14 mouse cellular contexts compared by ENCODE assay signal in the genomic region with DNA sequence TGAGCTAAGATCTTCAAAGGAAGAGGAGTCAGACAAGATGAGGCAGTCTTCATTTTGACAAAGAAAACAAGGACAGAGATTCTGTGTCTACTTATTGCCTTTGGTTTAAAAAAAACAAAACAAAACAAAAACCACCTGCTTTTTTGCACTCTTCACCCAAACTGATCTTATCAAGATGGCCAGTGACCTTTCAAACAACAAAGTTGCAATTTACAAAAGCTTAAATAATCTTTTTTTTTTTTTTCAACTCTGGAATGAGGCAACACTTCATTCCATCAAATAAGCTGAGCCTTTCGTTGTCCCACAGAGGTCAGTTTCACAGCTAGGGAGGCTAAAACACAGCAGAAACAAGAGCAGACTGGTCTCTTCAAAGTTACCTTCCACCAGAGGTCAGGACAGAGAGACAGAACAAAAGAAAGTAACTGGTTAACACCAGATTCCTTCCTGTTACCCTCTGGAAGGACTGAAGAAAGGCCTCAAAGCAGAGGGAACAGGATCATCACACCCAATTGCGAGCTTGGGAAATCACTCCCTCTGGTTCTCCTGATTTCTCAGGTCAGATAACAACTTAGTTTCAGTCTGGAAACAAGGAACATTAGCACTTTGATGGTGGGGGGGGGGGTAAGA.
"Had no signal": no experiment of that assay in that cellular context is flagged by ENCODE, and none has a peak within 500 bp of the region (broad histone marks: within the 10 kb centered on the region; RNA-seq: fewer than 3 reads in every experiment).

No protein-coding gene starts in this region.

- H3K4me3 ChIP-seq: intestine, embryonic 15.5 days; kidney, embryonic 15.5 days; left cerebral cortex, adult 2 months; limb, embryonic 10.5 days; myocyte; neural tube, embryonic 15.5 days had no signal

- H3K27ac ChIP-seq: intestine, embryonic 15.5 days; kidney, embryonic 15.5 days; left cerebral cortex, adult 2 months; limb, embryonic 10.5 days; neural tube, embryonic 15.5 days had no signal

- ATAC-seq: intestine, embryonic 15.5 days had no signal

- H3K9me3 ChIP-seq: intestine, embryonic 15.5 days; limb, embryonic 10.5 days had no signal

- H3K9ac ChIP-seq: intestine, embryonic 15.5 days; kidney, embryonic 15.5 days; neural tube, embryonic 15.5 days had no signal

- DNase-seq: kidney, adult 2 months; kidney, postnatal 25 days; lung, adult 18-20 months; midbrain, embryonic 14.5 days; right cerebral cortex, adult 18-20 months; right cerebral cortex, postnatal 25 days; thymus, adult 18-20 months; thymus, postnatal 14 days had no signal

- H3K27me3 ChIP-seq: intestine, embryonic 15.5 days; kidney, embryonic 15.5 days; neural tube, embryonic 15.5 days had no signal

- H3K4me1 ChIP-seq: intestine, embryonic 15.5 days had no signal

- H3K4me2 ChIP-seq: intestine, embryonic 15.5 days; kidney, embryonic 15.5 days; neural tube, embryonic 15.5 days had no signal
